Mouse (Mus musculus): Measurements from ENCODE around the gene Tppp3. TPM values are rescaled to one million over a fixed set of nuclear protein-coding genes. Genes with fewer than 3 reads are reported as not detected.

The Tppp3 gene
- polyA plus RNA-seq, 1 experiment, result 89.6 TPM

DNA sequence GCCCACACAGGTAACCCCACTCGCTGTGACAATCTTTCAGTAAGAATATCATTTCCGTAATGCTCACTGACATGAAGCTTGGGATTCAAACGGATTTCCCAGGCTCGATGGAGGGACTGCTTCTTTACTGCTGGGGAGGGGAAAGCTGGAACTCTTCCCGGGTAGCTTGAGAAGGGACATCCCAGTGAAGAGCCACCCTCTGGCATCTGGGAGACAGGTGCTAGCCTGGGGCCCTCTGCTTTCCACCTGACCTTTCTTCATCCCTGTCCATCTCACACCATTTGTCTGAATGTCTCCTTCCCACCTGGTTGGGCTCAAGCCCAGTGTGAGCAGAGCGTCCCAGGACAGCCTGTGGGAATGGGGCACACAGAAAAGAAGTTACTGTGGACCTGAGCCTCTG is 5.1 kb downstream of the Tppp3 start:
- no peak for TF ChIP-seq CTCF (IDR thresholded peaks at IDR 0.05; ENCODE audit: borderline replicate concordance, extremely low read depth, insufficient read depth, insufficient read length)
- no peak for TF ChIP-seq POLR2A (IDR thresholded peaks at IDR 0.05; ENCODE audit: borderline replicate concordance, extremely low read depth, insufficient read depth, insufficient read length, poor library complexity, severe bottlenecking)
- no peak for DNase-seq (ENCODE audit: low read depth)

DNA sequence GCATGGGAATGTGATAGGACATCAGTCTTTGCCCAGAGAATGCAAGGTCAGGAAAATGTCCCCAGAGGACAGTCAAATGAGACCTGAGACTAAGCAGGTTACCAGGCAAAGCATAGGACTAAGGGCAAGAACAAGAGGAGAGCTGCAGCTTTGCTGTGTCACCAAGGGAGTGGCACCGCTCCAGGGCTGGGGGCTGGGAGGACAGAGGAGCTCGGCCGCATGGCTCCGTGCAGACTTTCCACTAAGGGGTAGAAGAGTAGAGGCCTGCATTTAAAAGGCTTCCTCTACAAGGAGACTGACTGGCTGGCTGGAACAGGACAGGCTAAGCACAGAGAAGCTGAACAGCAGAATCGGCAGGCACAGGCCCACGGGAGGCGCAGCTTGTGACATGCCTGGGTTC is 6.7 kb downstream of the Tppp3 start:
- no peak for DNase-seq (ENCODE audit: low read depth)
- TF ChIP-seq CTCF (IDR thresholded peaks at IDR 0.05; ENCODE audit: borderline replicate concordance, extremely low read depth, insufficient read depth, insufficient read length), result no peak
- TF ChIP-seq POLR2A (IDR thresholded peaks at IDR 0.05; ENCODE audit: borderline replicate concordance, extremely low read depth, insufficient read depth, insufficient read length, poor library complexity, severe bottlenecking), result no peak

DNA sequence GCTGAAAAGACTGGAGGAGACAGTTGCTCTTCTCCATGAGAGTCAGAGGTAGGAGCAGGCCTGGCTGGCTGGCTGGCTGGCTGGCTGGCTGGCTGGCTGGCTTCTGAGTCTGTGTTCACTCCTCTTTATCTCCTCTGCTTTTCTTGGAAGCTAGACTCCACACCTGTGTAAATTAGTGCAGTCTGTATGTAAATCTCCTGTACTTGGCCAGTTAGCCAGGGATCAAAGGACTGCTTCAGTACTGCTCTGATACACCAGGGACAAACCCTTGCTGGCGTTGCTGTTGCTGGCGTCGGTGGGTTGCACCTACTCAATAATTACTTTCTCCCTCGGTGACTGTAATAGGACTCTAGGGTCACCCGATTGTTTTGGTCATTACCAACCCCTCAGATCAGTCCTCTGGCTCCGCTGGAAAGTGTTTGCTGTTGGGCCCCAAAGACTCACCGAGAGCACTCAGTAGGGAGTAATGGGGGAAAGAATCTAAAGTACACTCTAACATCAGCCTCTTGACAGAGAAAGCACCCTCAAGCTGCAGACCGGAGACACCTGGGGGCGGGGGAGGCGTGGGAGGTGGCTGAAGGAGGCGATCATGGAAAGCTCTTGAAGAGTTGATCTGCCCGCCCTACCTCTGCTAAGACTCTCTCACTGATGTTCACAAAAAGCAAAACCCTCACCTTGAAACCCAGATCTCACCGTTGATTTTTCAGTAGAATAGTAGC is 10.1 kb downstream of the Tppp3 start:
- DNase-seq (ENCODE audit: low read depth), result no peak
- TF ChIP-seq CTCF (IDR thresholded peaks at IDR 0.05; ENCODE audit: borderline replicate concordance, extremely low read depth, insufficient read depth, insufficient read length) (no peak), POLR2A (IDR thresholded peaks at IDR 0.05; ENCODE audit: borderline replicate concordance, extremely low read depth, insufficient read depth, insufficient read length, poor library complexity, severe bottlenecking) (no peak)

DNA sequence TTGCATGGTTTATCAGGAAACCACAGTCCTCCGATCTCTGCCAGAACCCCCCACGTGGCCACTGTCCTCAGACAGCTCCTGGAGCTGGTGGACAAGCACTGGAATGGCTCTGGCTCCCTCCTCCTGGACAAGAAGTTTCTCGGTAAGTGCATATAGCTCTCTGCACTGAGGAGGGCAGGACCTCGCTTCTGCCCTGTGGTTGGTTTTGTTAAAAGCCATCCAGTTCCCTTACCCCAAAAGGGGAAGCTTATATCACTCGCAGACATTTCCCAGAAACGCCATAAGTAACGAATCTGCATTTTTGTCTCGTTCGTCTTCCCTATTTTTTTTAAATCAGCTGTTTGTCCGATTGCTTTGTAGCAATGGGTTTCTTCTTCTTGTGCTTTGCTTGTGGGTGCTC is 16.1 kb downstream of the Tppp3 start:
- no peak for DNase-seq (ENCODE audit: low read depth)
- TF ChIP-seq CTCF (IDR thresholded peaks at IDR 0.05; ENCODE audit: borderline replicate concordance, extremely low read depth, insufficient read depth, insufficient read length) (no peak), POLR2A (IDR thresholded peaks at IDR 0.05; ENCODE audit: borderline replicate concordance, extremely low read depth, insufficient read depth, insufficient read length, poor library complexity, severe bottlenecking) (no peak)

DNA sequence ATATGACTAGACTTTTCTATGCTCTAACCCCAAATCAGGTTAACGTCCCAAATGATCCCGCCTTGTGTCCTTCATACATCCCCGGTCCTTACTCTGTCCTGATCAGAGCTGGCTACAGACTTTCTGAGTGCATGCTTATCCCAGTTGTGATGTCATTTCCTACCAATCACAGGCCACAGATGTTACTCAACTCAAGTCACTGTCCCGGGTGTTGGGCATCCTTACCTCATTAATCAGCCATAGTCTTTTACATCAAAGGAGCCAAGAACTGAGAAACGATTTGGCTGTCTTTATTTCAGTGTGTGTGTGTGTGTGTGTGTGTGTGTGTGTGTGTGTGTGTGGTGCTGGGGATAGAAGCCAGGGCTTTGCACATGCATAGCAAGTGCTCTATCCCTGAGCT is 17.2 kb downstream of the Tppp3 start:
- TF ChIP-seq CTCF (IDR thresholded peaks at IDR 0.05; ENCODE audit: borderline replicate concordance, extremely low read depth, insufficient read depth, insufficient read length), result no peak
- TF ChIP-seq POLR2A (IDR thresholded peaks at IDR 0.05; ENCODE audit: borderline replicate concordance, extremely low read depth, insufficient read depth, insufficient read length, poor library complexity, severe bottlenecking), result no peak
- DNase-seq (ENCODE audit: low read depth), result no peak

DNA sequence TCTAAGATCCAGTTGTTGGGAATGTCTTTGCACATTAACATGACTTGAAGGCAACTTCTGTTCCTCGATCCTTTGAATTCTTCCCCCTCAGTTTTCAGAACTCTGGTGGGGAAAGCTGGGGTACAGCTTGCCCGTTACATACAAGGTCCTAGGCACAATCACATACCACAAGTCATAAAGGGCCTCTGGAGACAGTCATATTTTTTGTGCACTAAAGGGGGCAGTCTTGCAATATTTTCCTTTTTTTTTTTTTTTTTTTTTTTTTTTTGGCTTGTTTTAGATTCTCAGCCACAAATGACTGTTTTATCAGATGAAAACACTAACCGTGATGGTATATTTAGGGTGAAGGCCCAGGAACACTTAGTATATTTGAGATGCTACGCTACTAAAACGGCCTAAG is 18.0 kb downstream of the Tppp3 start:
- TF ChIP-seq CTCF (IDR thresholded peaks at IDR 0.05; ENCODE audit: borderline replicate concordance, extremely low read depth, insufficient read depth, insufficient read length), result no peak
- TF ChIP-seq POLR2A (IDR thresholded peaks at IDR 0.05; ENCODE audit: borderline replicate concordance, extremely low read depth, insufficient read depth, insufficient read length, poor library complexity, severe bottlenecking), result no peak
- no peak for DNase-seq (ENCODE audit: low read depth)

DNA sequence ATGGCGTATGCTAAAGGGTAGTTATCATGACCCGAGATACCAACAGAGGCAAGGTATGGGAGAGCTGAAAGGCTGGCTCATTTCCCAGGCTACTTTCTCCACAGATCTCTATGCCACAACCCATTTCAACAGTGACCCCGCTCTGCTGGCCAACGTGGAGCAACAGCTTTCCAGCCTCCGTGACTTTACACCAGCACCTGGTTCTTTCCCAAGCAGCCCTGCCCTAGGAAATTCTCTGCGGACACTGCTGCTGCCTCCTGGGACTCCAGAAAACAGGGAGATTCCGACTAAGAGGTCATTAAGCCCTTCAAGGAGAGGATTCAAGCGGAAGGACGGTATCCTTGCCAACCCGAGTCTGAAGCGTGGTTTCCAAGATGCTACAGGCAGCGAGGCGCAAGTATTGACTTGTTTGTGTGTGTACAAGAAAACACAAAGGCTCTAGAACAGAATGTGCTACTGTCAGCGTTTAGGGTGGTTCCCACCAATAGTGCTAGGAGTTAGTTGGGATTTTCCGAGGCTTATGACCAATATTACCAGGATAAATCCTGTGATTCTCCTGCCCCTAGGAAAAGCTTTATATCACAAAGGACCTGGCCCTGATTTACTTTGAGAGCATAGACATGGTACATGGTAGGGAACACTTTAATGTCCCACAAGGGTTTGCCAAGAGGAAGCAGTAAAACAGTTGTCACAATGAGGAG is 19.3 kb downstream of the Tppp3 start:
- no peak for DNase-seq (ENCODE audit: low read depth)
- TF ChIP-seq CTCF (IDR thresholded peaks at IDR 0.05; ENCODE audit: borderline replicate concordance, extremely low read depth, insufficient read depth, insufficient read length) (no peak), POLR2A (IDR thresholded peaks at IDR 0.05; ENCODE audit: borderline replicate concordance, extremely low read depth, insufficient read depth, insufficient read length, poor library complexity, severe bottlenecking) (no peak)

DNA sequence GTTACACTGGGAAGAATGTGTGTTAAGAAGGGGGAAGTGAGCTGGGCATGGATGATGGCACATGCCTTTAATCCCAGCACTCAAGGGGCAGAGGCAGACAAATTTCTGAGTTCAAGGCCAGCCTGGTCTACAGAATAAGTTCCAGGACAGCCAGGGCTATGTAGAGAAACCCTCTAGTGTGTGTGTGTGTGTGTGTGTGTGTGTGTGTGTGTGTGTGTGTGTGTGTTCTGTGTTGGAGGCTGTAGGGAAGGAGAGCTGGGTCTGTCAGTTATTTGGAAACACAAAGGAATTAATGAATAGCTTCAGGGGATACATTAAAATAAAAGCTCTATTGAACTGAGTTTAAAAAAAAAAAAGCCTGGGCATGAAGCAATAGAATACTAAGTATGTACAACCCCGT is 20.3 kb downstream of the Tppp3 start:
- peak; percentile 36 for DNase-seq (ENCODE audit: low read depth)
- no peak for TF ChIP-seq POLR2A (IDR thresholded peaks at IDR 0.05; ENCODE audit: borderline replicate concordance, extremely low read depth, insufficient read depth, insufficient read length, poor library complexity, severe bottlenecking)
- no peak for TF ChIP-seq CTCF (IDR thresholded peaks at IDR 0.05; ENCODE audit: borderline replicate concordance, extremely low read depth, insufficient read depth, insufficient read length)

DNA sequence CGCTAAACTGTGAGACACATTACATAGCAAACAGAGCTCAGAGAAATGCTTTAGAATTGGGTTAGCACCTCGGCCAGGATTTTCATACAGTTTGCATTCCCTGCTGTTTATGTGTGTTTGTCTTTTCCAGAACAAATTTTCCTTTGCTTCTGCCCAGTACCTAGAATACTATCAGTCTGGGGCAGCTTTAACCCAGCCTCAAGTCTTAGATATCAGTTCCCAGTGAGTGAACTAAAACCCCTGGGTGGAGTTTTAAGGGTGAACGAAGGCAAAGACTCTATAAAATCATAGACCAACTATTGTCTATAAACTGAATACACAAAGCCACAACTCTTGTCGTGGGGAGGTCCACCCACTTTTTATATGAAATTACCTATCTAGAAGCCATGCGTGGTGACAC is 22.7 kb downstream of the Tppp3 start:
- TF ChIP-seq CTCF (IDR thresholded peaks at IDR 0.05; ENCODE audit: borderline replicate concordance, extremely low read depth, insufficient read depth, insufficient read length) (no peak), POLR2A (IDR thresholded peaks at IDR 0.05; ENCODE audit: borderline replicate concordance, extremely low read depth, insufficient read depth, insufficient read length, poor library complexity, severe bottlenecking) (no peak)

DNA sequence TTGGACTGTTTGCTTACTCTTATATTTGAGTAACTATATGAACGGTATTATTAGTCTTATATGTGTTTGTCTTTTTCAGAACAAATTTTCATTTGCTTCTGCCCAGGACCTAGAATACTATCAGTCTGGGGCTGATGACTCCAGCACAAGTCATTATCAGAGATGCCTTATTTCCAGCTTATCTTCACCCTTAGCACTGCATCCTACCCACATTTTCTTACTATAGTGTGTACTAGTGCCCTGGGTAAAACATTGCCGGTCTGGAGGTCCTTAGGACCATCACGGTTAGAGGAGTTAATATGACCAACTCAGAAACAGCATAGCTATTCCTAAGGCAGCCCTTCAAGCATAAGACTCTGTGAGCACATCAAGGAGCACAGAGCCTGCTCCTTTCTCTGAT is 23.1 kb downstream of the Tppp3 start:
- TF ChIP-seq CTCF (IDR thresholded peaks at IDR 0.05; ENCODE audit: borderline replicate concordance, extremely low read depth, insufficient read depth, insufficient read length), result no peak
- TF ChIP-seq POLR2A (IDR thresholded peaks at IDR 0.05; ENCODE audit: borderline replicate concordance, extremely low read depth, insufficient read depth, insufficient read length, poor library complexity, severe bottlenecking), result no peak
- no peak for DNase-seq (ENCODE audit: low read depth)

More for the DNA sequence above, 22.7 kb downstream of the Tppp3 start:
- DNase-seq (ENCODE audit: low read depth), result no peak

DNA sequence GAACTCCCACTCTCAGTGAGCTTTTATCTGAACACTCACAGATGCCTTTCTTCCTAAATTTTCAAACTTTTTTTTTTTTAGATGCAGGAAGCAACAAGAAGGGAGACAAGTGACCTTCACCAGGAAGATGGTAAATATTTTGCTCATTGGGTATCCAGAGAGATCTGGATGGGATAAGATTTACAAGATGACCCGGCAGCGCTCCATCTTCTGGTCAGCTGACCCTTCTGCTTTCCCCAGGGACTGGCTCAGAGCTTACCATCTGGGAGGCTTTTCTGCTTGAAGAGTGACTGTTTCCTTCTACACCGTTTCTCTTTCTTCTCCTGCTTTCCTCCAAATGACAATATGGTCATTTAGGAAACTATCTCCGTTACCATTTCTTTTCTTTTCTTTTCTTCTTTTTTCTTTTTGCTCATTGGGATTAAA is 25.2 kb downstream of the Tppp3 start:
- peak; percentile 83 for DNase-seq (ENCODE audit: low read depth)
- TF ChIP-seq CTCF (IDR thresholded peaks at IDR 0.05; ENCODE audit: borderline replicate concordance, extremely low read depth, insufficient read depth, insufficient read length) (no peak), POLR2A (IDR thresholded peaks at IDR 0.05; ENCODE audit: borderline replicate concordance, extremely low read depth, insufficient read depth, insufficient read length, poor library complexity, severe bottlenecking) (no peak)

Data from brain, embryonic 14.5 days (tissue).